Mouse (Mus musculus): ENCODE data around the gene Samsn1.

Gene Samsn1

DNA sequence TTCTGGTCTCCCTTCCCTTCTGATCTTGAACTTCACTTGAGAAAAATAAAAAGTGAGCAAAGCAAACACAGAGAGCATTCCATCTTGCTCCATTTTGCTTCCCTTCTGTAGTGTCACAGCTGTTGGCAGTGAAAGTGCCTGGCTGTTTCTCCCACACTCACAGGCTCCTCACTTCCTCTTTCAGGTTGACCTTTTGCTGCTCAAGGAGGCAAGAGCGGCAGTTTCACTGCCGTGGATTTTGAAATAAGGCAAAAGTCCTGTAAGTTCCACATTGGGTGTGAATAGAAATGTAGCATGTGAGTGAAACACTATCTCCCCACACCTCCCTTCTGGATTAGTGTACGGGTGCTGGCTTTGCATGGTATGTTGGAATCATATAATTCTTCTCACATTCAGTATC lies 144.9 kb downstream of the Samsn1 start:
- DNase-seq (ENCODE audit: low read depth, low spot score): no peak

DNA sequence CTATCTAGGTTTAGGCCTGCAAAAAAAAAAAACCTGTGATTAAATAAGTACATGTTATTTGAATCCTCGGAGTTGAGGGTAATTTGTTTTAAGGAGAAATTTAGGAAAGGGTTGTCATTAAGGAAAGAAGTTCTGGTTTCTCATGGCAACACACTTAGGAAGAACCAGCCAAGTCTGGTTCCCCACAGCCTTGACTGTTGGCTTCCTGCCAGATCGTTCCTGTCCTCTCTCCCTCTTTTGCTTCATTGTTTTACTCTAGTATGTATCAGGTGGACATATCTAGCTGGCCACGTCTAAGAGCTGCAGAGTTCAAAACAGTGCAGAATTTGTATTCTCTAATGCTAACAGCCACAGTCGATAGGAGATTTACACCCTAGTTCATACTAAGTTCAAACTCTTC lies 146.2 kb downstream of the Samsn1 start:
- no peak for DNase-seq (ENCODE audit: low read depth, low spot score)

DNA sequence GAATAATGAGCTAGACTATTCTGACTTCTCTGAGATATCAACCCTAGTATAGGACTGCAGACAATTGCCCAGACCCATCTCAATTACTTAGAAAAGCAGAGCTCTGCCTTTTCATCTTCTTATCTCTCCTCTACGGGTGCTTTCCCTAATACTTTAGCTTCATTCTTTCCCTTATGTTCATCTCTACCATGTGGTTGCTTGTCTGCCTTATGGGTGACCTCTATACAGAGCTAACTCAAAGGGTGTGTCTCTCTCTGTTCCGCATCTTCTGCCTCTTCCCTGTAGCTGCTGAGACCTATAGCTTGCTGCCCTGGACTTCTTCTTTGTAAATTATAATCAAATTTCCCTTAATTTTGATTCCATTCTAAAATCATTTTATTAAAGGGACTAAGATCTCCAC lies 147.6 kb downstream of the Samsn1 start:
- DNase-seq (ENCODE audit: low read depth, low spot score): no peak

DNA sequence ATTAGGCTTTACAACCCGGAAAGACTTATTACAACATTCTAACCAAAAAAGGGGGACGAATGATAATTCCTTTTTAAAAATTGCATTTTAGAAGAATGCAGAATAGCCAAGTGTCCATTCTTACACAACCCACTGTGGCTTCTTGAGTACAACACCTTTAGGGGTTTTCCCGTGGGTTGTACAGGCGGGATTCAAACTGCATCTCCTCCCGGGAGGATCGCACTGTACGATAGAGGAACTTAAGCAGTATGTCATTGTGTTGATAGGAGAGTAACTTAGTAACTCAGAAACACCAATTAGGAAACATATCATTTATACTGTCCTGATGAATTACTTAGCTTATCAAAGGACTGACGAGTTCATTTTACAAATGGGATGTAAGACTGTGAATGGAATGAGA lies 149.8 kb downstream of the Samsn1 start:
- DNase-seq (ENCODE audit: low read depth, low spot score): no peak

DNA sequence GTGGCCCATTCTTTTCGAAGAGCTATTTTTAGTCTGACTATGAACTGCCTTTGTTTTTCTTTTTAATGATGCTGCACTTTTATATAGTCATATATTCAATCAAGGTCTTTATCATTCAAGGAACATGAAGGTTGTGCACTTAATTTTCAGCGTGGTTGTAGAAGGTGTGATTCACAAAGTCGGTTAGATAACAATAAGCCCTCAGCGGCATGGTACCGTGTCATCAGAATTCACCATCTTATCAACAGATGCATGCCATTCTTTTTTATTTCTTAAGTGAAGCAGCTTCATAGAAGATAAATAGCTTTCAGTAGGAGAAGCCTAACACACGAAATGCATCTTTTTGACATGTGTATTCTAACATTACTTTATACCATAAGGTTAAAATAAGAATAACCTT lies 154.7 kb downstream of the Samsn1 start:
- no peak for DNase-seq (ENCODE audit: low read depth, low spot score)

DNA sequence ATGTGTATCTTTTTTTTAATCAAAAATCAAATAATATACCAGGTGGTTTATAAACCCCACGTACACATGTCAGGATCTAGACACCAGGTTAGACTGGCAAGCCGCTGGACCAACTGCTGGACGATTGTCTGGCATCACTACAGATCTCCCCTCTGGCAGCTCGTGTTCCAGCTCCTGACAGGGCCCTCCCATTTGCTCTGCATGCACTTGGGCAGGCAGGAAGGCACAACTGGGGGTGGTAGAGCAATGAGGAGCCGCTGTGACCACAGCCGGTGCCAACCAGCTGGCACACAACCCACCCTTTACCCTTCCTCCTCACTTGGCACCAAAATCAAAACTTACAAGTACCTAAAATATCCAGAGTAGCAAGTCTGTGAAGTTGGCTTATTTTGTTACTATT lies 156.6 kb downstream of the Samsn1 start:
- no peak for DNase-seq (ENCODE audit: low read depth, low spot score)

DNA sequence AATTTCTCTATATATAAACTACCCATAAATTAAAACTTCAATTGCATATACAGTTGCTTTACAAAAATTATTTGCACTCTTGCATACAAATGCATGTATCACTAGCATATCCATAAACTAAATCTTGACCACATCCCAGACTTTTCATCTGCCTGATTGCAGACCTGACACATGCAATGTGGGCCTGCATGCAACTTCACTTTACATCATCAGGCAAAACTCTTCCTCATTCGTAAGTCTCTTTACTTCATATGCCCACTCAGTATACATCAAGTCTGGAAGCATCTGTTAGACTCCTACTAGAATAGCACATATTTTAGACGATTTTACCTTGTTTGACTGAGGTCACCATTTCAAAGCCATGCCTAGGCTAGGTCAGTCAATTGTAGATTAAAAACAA lies 157.4 kb downstream of the Samsn1 start:
- DNase-seq (ENCODE audit: low read depth, low spot score): no peak

DNA sequence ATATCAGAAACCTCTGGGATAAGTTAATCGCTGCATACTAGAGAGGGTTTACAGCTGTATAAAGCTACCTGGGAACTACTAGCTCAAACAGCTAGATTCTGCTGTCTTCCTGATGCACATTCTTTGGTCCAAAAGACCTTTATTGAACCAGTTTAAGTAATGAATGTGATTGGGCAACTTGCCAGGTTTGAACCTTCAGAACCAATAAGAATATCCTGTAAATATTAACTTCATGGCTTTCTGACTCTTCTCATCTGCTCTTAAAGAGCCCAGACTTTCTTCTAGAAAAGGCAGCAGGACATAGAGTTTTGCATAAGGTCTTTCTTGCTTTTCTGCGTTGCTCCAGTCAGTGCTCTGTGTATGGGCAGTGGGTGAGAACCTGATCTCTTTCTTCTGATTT lies 165.7 kb downstream of the Samsn1 start:
- no peak for DNase-seq (ENCODE audit: low read depth, low spot score)

DNA sequence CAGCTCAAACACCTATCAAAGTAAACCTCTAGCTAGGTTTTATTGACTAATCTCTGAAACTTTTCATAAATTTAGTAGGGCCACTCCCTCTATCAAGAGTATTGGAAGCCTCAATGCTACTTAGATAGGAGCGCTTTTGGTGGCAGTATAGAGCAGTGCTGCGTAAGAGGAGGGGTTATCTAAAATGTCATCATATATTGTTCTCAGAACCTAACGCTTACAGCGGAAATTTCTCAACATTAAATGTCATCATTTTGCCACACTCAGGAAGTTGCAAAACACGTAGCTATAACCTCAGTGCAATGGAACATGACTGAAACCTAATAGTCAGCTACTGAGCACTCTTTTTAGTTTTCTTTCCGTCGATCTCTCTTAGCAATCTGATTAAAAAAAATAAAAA lies 166.7 kb downstream of the Samsn1 start:
- DNase-seq (ENCODE audit: low read depth, low spot score): no peak

DNA sequence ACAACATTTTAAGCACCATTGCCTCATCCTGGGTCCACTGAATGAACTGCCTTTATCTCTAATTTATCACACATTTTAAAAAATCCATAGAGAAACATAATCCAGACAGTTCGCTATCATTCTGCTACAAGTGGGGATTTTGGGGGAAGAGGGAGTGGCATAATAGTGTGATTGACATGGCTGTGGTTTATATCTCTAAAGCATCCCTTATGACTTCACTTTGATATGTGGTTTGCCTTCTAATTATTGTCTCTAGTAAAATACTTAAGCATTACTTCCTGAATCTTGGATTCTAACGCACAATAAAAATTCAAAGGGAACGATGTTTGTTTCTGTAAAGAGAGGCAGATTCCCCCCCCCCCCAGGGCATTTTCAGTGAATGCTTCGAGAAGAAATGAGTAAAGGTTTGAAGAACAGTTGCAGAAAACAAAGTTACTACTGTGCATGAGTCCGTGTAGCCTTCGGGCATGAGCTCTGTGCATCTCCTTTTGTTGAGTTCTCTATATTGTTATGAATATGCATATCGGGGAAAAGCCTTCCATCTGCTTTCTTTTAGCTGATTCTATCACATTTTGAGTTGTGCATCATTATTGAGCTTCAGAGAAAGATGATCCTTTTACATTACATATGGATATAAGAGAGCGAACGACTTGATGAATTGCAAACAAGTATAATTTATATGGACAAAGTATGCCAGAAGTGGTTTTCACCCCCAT lies 168.4 kb downstream of the Samsn1 start:
- DNase-seq (ENCODE audit: low read depth, low spot score): no peak

DNA sequence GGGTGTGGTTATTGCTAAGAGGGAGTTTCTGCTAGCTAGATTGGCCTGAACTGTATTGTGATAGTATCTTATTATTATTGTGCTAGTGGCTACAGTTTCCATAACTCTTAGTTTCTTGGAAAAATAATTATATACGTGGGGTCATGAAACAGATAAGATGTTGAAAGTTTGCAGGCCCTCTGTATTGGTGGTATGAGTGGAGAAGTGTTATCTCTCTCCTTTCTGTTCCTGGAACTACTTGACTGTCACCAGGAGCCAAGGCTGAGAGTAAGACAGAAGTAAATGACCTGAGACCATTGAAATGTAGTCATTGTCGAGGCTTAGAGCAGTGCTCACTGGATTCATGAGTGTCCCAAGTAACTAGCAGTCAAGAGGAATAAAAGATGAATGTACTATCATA lies 169.6 kb downstream of the Samsn1 start:
- DNase-seq (ENCODE audit: low read depth, low spot score): no peak

DNA sequence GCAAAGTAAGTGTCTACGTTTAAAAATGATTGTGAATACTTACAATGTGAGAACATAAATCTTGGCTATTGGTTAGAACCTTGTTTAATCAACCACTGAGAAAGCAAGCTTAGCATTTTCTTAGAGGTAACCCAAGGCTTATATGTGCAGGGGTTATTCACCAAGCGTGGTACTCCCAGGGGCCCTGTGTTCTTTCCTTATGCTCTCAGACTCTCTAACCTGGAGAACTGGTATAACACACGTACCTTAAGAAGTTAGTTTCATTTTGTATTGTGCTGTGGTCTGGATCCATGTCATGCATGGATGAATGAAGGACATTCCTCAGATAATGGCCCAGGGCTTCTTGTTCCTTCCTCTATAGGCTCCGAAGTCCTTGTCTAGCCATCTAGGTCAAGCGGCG lies 173.0 kb downstream of the Samsn1 start:
- no peak for DNase-seq (ENCODE audit: low read depth, low spot score)

DNA sequence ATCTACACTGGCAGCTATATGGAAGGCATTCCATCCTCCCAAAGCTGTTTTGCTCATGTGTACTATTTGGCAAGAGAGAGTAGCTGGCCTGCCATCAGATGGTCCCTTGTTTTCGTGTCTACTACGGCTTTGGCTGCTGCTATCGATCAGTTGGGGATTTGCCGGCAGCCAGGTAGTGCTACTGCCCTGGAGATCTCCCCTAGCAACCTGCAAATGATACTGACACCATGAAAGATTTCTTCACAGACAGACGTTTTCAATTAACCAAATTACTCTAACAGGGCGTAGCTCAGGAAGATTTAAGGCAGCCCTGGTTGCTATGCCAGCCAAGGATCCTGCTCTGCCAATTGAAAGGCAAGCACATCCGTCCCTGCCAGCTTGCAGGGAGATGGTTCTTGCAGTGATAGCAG lies 178.4 kb downstream of the Samsn1 start:
- DNase-seq (ENCODE audit: low read depth, low spot score): no peak

DNA sequence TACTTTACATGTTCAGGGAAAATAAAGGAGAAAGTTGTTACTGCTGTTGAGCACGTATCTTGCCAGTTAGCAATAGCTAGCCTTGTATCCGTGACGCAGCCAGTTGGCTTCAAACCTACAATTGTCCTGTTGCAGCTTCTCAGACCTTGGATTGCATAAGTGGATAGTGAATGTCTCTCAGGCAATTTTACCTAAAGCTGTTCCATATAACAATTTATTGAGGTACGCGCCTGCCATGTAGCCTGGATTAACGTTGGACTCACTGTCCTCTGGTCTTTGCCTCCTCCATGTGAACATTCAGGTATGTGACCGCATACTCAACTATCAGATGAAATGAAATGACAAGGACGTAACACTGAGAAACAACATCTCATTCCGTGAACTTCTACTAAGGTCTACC lies 179.1 kb downstream of the Samsn1 start:
- DNase-seq (ENCODE audit: low read depth, low spot score): no peak

DNA sequence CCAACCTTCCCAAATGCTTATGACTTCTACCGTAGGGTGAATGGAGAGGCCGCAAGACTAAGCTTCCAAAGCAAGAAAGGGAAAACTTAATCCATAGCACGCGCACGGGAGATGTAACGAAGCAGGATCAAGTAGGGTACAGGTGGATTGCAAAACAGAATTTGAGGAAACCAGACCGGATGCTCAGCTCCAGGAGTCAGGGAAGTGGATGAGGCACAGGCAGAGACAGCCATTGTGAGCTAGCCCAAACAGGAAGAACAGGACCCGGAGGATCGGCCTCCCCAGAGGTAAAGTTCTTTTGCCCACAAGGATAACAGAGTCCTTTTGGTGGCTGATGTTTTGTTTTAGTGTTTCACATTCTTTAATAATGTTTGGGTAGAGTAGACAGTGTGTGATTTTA lies 179.5 kb downstream of the Samsn1 start:
- no peak for DNase-seq (ENCODE audit: low read depth, low spot score)

DNA sequence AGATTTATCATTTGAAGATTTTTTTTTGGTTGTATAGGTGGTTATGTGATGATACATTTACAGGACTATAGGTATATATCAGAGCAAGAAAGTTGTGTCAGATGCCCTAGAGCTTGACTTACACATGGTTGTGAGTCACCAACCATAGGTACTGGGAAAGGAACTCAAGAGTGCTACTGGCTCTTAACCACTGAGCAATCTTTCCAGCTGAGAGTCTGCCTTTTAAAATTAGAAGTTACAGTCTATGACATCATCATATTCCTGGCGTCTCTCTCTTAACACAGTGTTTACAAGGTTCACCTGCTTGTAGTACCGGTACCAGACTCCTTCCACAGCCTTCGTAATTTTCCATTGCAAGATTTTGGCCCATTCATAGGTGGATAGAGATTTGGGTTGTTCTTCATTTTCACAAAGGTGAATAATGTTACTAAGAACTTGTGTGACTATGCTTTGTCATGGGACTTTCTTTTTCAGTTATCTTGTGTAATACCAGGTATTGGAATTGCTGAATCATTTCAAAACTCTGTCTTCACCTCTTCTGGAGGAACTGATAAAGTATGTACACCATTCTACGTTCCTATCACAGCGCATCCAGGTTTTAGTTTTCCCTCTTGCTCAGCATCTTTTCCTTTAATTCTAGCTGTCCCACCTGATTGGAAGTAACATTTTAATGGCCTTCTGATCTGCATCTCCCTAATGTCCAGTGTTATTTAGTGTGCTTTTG lies 184.2 kb downstream of the Samsn1 start:
- DNase-seq (ENCODE audit: low read depth, low spot score): no peak

DNA sequence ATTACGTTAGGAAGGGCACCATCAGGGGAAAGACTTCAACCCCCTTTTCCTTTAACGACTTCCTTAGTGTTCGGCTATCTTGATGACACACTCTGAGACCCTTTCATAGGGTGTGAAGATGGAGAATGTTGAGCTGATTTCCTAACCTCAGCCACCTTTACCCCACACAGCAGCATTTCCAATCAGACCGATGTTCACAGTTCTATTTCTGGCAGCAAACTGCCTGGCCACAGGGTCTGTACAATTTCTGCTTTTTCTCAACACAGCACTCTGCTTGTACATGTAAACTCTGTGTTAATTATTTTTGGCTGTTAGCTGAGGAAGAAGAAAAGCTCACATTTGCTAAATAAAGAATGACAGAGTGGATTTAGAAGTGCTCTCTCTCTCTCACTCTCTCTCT lies 190.7 kb downstream of the Samsn1 start:
- DNase-seq (ENCODE audit: low read depth, low spot score): no peak

DNA sequence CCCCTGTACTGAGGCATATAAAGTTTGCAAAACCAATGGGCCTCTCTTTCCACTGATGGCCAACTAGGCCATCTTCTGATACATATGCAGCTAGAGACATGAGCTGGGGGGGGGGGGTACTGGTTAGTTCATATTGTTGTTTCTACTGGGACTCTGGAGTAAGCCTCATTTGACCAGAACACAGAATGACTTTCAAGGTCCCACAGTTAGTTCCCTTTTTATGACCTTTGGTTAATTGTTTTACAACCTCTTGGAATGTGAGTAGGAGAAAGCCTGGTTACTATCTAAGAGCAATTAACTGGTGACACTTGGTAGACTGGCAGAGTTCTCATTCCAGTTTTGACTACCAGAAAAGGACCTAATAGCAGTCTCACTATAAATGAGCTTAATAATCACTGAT lies 195.1 kb downstream of the Samsn1 start:
- DNase-seq (ENCODE audit: low read depth, low spot score): peak; percentile 25

DNA sequence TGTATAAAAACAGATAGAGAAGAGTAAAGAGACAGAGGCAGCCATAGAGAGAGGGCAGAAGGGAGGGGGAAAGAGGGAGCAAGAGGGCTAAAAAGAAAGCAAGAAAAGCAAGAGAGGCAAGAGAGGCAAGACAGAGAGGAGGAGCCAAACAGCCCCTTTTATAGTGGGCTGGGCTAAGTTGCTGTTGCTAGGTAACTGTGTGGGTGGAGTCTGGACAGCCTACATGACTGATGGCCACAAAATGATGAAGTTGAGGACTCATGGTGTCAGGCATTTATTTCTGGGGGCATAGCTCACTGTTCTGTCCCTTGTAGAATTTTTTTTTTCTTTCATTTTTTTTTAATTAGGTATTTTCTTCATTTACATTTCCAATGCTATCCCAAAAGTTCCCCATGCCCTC lies 195.6 kb downstream of the Samsn1 start:
- DNase-seq (ENCODE audit: low read depth, low spot score): peak; percentile 26

DNA sequence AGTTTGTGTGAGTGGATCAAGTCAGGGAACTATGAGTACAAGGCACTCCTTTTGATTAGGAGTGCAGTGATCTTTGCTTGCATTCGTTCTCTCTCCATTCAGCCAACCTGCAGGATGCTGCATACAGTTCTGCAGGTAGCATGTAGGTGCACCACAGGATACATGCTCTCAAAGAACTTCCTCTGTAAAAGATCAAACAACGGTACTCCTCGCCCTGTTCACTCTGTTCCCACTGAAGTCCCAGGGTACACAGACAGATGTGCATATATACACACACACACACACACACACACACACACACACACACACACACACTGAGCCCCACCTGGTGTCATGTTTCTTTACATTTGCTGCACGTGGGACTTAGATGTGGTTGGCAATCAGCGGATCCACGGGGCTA lies 198.9 kb downstream of the Samsn1 start:
- no peak for DNase-seq (ENCODE audit: low read depth, low spot score)

DNA sequence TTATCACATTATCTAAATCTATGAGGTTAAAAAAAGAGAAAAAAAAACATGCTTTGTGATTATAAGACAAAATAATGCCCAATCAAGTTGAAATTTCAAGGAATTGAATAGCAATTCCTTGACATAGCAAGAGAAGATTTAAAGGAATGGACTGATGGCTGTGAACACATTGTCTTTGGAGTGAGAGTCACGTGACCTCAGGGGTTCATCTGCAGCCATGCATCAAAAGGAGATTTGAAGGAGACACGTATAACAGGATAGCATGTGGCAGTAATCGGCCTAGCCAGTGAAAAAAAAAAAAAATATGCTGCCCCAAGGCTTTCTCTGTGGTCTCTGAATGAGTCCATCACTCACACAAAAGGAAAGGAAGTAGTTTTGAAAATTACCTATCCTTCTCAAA lies 201.1 kb downstream of the Samsn1 start:
- no peak for DNase-seq (ENCODE audit: low read depth, low spot score)

Data from ZHBTc4 (cell line).